Mouse (Mus musculus): ENCODE data around the gene Adgrb3. TPM values are rescaled to one million over a fixed set of nuclear protein-coding genes. Genes with fewer than 3 reads are reported as not detected.

Gene Adgrb3
- total RNA-seq, 1 experiment from 2014 or later = not detected

DNA sequence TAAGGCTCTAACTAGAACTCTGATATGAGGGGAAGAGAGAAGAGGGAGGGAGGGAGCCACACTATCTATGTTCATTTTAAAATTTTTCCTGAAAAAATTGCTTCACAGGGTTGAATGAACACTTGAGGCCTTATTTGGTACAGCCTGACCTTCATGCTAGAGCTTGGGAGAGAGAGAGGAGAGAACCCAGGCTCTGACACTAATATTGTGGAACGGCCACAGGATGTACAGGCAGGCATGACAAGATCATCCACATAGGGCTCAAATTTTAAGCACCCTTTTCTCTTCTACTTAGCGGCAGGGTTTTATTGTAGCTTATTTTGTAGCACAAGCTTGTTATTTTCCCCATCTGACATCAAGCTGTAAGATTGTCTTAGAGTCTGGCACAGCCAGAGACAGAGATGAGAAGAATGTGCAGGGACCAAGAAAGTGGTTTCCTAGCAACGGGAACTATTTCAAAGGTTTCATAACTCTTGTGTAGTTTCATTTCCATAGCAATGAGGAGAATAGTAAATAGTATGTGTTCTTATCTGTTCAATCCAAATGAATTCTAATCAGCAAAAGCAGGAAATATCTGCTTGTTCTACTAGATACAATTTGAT is 721.9 kb downstream of the Adgrb3 start:
- ATAC-seq (replicated peaks in 1 of 2; ENCODE audit: insufficient read depth in 1 of 2, low FRiP score in 2 of 2, low TSS enrichment in 1 of 2, low read depth in 1 of 2, poor library complexity in 2 of 2, severe bottlenecking in 2 of 2) = no peak

GRCm38 (mm10) chr1:25106679-25107078 is 722.8 kb downstream of the Adgrb3 start:
- no peak for ATAC-seq (replicated peaks in 1 of 2; ENCODE audit: insufficient read depth in 1 of 2, low FRiP score in 2 of 2, low TSS enrichment in 1 of 2, low read depth in 1 of 2, poor library complexity in 2 of 2, severe bottlenecking in 2 of 2)

GRCm38 (mm10) chr1:25105367-25105766 is 724.1 kb downstream of the Adgrb3 start:
- no peak for ATAC-seq (replicated peaks in 1 of 2; ENCODE audit: insufficient read depth in 1 of 2, low FRiP score in 2 of 2, low TSS enrichment in 1 of 2, low read depth in 1 of 2, poor library complexity in 2 of 2, severe bottlenecking in 2 of 2)

- no peak for ATAC-seq (replicated peaks in 1 of 2; ENCODE audit: insufficient read depth in 1 of 2, low FRiP score in 2 of 2, low TSS enrichment in 1 of 2, low read depth in 1 of 2, poor library complexity in 2 of 2, severe bottlenecking in 2 of 2)
Measured at GRCm38 (mm10) chr1:25088010-25088719, 741.3 kb downstream of the Adgrb3 start.

DNA sequence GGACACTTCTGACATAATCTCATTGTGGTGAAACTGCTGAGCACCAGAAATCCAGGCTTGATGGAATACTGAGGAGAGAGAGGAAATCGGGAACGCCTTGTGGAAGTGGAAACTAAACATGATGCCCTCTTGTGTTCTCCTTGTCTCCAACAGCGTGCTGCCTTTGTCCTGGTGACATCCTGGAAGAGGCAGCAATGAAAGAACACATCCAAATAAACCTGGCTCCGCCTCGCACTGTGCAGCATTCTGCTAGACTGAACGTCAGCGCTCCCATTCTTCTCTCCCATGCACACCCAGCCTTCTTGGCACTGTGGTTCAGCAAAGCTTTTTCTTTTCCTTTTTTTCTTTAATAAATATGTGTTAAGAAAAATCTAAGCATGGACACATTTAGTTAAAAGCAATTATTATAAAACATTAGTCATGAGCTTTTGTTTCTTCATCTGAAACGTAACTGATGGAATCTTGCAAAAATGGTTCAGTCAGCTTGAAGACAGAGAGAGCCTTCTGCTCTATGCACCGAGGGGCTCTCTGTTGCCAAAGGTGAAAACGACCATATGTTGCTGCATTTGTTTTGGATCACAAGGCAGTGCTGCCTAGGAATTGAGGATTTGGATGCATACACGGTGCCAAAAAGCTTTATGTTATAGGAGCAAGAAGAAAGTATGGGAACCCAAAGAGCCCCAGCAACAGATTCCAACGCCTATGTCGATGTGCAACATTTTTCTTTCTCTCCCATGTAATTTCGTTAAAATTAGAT is 743.7 kb downstream of the Adgrb3 start:
- no peak for ATAC-seq (replicated peaks in 1 of 2; ENCODE audit: insufficient read depth in 1 of 2, low FRiP score in 2 of 2, low TSS enrichment in 1 of 2, low read depth in 1 of 2, poor library complexity in 2 of 2, severe bottlenecking in 2 of 2)

- no peak for ATAC-seq (replicated peaks in 1 of 2; ENCODE audit: insufficient read depth in 1 of 2, low FRiP score in 2 of 2, low TSS enrichment in 1 of 2, low read depth in 1 of 2, poor library complexity in 2 of 2, severe bottlenecking in 2 of 2)
Measured at GRCm38 (mm10) chr1:25082377-25082776, 747.1 kb downstream of the Adgrb3 start.

DNA sequence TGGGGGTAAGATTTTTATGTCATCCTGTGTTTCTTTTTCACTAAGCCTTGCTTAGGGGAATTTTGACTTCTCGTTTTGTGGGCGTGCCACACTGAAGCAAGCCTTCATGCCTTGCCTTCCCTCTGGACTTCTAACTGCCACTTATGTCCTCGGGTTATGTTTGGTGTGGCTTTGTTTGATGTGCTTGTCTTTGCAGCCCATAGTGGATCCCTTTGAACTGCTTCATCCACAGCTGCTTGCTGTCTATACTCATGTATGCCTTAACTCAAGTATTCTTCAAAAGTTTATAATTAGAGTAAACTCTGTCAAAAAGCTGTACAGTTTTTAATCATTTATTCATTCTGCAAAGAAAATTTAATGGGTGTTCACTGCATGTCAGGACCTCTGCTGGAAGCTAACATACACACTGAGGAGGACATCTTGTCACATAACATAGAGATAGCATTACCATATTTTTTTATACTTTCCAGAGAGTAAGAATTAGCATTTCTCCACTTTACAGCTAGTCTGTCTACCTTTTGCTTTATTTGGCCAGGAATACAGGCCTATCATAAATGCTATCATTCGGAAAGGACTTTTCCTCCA is 748.1 kb downstream of the Adgrb3 start:
- ATAC-seq (replicated peaks in 1 of 2; ENCODE audit: insufficient read depth in 1 of 2, low FRiP score in 2 of 2, low TSS enrichment in 1 of 2, low read depth in 1 of 2, poor library complexity in 2 of 2, severe bottlenecking in 2 of 2) = no peak

GRCm38 (mm10) chr1:25079395-25079794 is 750.1 kb downstream of the Adgrb3 start:
- ATAC-seq (replicated peaks in 1 of 2; ENCODE audit: insufficient read depth in 1 of 2, low FRiP score in 2 of 2, low TSS enrichment in 1 of 2, low read depth in 1 of 2, poor library complexity in 2 of 2, severe bottlenecking in 2 of 2) = no peak

GRCm38 (mm10) chr1:25075952-25076351 is 753.6 kb downstream of the Adgrb3 start:
- no peak for ATAC-seq (replicated peaks in 1 of 2; ENCODE audit: insufficient read depth in 1 of 2, low FRiP score in 2 of 2, low TSS enrichment in 1 of 2, low read depth in 1 of 2, poor library complexity in 2 of 2, severe bottlenecking in 2 of 2)

GRCm38 (mm10) chr1:25063964-25064363 is 765.5 kb downstream of the Adgrb3 start:
- no peak for ATAC-seq (replicated peaks in 1 of 2; ENCODE audit: insufficient read depth in 1 of 2, low FRiP score in 2 of 2, low TSS enrichment in 1 of 2, low read depth in 1 of 2, poor library complexity in 2 of 2, severe bottlenecking in 2 of 2)

- ATAC-seq (replicated peaks in 1 of 2; ENCODE audit: insufficient read depth in 1 of 2, low FRiP score in 2 of 2, low TSS enrichment in 1 of 2, low read depth in 1 of 2, poor library complexity in 2 of 2, severe bottlenecking in 2 of 2) = no peak
Measured at GRCm38 (mm10) chr1:25060935-25061334, 768.6 kb downstream of the Adgrb3 start.

DNA sequence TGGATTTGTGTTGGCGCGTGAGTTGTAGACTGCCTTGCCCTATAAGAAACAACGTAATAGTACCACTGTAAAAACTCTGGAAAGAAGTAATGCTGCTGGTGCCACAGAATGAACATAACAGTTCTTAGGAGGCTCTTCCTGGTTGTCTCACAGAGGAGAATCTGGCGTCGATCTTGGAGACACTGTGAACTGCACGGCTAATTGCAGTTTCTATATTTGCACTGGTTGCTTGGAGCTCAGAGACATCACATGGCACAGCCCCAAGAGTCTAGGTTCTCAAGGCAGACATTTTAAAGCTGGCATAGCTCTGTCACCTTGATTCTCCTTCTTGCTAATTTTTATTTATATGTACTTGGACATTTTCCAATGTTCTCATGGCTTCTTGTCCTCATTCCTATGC is 769.3 kb downstream of the Adgrb3 start:
- ATAC-seq (replicated peaks in 1 of 2; ENCODE audit: insufficient read depth in 1 of 2, low FRiP score in 2 of 2, low TSS enrichment in 1 of 2, low read depth in 1 of 2, poor library complexity in 2 of 2, severe bottlenecking in 2 of 2) = no peak

DNA sequence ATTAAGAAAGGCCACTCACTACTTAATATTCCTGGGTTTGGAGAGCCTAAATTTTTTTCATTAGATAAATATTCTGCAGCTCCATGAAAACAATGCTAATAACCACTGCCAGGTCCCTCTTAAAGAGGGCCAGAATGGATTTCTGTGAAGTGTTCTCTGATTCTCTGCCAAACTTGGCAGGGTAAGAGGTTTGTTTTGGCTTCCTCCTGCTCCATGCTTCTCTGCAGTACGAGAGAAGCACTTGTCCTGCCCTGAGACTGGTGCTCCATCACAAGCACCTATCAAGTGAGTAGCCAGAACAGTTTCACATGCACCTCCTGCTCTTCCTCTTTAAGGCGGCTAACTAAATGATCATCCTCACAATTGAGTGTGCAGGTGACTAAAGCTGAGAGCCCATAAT is 771.9 kb downstream of the Adgrb3 start:
- no peak for ATAC-seq (replicated peaks in 1 of 2; ENCODE audit: insufficient read depth in 1 of 2, low FRiP score in 2 of 2, low TSS enrichment in 1 of 2, low read depth in 1 of 2, poor library complexity in 2 of 2, severe bottlenecking in 2 of 2)

DNA sequence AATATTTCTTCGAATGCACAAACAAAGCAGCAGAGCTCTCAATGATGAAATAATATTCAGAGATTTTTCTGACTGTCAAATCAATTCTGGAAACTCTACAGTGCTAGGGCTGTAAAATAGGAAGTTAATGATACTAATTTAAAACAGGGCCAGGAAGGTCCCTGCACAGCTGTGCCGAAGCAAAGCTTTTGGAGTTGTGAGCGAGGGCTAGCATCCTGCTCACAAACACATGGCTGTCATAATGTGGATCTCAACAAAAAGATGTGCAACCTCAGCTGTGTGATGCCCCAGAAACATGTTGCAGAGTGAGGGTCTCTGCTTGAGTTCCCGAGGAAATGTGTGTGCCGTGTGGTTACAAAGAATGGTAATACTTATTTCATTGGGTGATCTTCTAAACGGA is 772.3 kb downstream of the Adgrb3 start:
- ATAC-seq (replicated peaks in 1 of 2; ENCODE audit: insufficient read depth in 1 of 2, low FRiP score in 2 of 2, low TSS enrichment in 1 of 2, low read depth in 1 of 2, poor library complexity in 2 of 2, severe bottlenecking in 2 of 2) = no peak

- no peak for ATAC-seq (replicated peaks in 1 of 2; ENCODE audit: insufficient read depth in 1 of 2, low FRiP score in 2 of 2, low TSS enrichment in 1 of 2, low read depth in 1 of 2, poor library complexity in 2 of 2, severe bottlenecking in 2 of 2)
Measured at GRCm38 (mm10) chr1:25042091-25042490, 787.4 kb downstream of the Adgrb3 start.

DNA sequence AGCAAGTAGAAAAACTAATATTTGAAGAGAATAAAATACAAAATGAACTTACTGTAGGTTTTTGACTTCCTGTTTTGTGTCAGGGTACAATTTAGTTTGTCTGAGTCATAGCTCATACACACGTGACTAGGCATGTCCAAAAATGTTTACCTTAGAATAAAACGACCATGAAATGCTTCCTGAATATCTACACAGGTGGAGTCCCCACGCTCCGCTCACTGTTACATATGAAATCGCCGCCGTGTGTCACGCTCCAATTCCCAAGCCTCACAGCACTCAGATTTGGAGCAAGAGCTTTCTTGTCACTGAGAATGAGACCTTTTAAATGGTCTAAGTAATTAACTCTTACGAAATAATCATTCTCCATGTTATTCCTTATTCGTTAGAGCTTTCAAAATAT is 795.3 kb downstream of the Adgrb3 start:
- no peak for ATAC-seq (replicated peaks in 1 of 2; ENCODE audit: insufficient read depth in 1 of 2, low FRiP score in 2 of 2, low TSS enrichment in 1 of 2, low read depth in 1 of 2, poor library complexity in 2 of 2, severe bottlenecking in 2 of 2)

GRCm38 (mm10) chr1:25033155-25034095 is 796.1 kb downstream of the Adgrb3 start:
- ATAC-seq (replicated peaks in 1 of 2; ENCODE audit: insufficient read depth in 1 of 2, low FRiP score in 2 of 2, low TSS enrichment in 1 of 2, low read depth in 1 of 2, poor library complexity in 2 of 2, severe bottlenecking in 2 of 2) = no peak
